Mouse (Mus musculus): ENCODE measurements at regions not wholly inside any gene's neighbourhood (a gene's known extent, or its start where the extent isn't known, plus 50 kb on each side); places are given as distances from the start of the nearest gene placed in this dataset.

DNA sequence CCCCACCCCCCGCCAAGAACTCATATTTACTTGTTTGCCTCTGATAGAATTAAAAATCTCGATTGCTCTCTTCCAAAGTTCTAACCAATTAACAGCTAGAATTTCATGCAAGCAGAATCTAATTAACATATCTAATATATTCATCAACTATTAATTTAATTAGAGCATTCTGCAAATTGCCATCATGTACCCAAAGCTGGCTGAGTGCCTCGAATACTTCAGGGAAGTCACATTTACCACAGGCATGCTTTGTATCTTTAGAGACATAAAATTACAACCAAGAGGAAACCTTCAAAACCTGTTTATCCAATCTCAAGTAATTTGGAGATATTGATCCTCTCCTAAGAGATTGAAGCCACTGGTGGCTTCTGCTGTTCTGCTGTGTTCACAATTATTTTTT lies 401.6 kb upstream of the Nmur2 start:
- TF ChIP-seq CTCF (IDR thresholded peaks at IDR 0.05; ENCODE audit: borderline replicate concordance, extremely low read depth, insufficient read depth, insufficient read length) = no peak
- TF ChIP-seq POLR2A (IDR thresholded peaks at IDR 0.05; ENCODE audit: borderline replicate concordance, extremely low read depth, insufficient read depth, insufficient read length, poor library complexity, severe bottlenecking) = no peak
- DNase-seq (ENCODE audit: low read depth) = peak; percentile 84

DNA sequence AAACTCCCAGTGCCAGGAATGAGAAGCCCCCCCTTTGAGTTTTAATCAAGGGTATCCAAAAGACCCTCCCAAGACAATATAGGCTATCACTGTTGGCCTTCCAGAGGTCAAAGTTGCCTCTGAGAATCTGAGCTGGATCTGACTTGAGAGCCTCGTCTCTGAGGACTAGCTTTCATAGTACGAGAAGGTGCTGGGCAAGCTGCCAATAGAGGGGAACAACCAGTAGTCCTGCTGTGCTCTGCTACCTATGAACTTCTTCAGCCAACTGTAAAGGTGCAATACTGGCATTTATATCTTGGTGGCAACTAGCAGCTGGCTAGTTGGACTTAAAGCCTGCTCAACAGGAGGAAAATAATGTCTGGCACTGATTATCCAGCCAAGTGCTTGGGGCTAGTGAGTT lies 400.3 kb upstream of the Nmur2 start:
- peak; percentile 52 for DNase-seq (ENCODE audit: low read depth)
- TF ChIP-seq CTCF (IDR thresholded peaks at IDR 0.05; ENCODE audit: borderline replicate concordance, extremely low read depth, insufficient read depth, insufficient read length) (no peak), POLR2A (IDR thresholded peaks at IDR 0.05; ENCODE audit: borderline replicate concordance, extremely low read depth, insufficient read depth, insufficient read length, poor library complexity, severe bottlenecking) (no peak)

DNA sequence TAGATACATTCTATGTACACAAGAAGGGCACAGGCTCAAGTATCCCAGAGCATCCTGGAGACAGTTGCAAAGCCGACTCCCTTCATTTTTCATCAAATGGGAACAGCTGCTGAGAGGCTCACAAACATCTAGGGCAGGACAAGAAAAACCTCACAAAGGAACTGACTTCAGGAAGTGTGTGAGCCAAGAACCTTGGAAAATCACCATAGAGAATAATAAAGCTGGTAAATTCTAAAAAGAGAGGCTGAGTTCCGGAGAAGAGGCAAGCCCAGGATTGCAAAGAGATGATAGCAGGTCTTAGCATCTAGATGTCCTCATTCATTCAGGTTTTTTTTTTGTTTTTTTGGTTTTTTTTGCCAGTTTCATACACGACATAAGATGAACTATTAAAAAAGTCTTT lies 390.3 kb upstream of the Nmur2 start:
- TF ChIP-seq POLR2A (IDR thresholded peaks at IDR 0.05; ENCODE audit: borderline replicate concordance, extremely low read depth, insufficient read depth, insufficient read length, poor library complexity, severe bottlenecking) (no peak), CTCF (IDR thresholded peaks at IDR 0.05; ENCODE audit: borderline replicate concordance, extremely low read depth, insufficient read depth, insufficient read length) (no peak)
- DNase-seq (ENCODE audit: low read depth) = no peak

DNA sequence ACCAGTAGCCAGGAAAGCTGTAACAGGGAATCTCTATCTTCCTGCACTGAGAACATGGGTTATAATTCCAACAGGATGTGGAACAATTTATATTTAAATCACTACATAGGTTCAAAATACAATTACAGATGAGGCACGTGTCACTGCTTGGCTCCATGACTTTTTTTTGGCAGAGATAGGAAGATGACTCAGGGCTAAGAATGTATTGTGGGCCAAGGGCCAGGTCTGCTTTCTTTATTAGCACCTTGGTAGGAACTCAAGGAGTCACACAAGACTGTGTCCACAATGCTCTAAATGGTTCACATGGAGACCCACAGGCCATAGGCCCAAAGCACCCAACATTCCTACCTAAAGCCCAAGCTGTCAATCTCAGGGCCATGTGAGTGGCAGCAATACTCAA lies 344.0 kb upstream of the Nmur2 start:
- DNase-seq (ENCODE audit: low read depth) = no peak
- TF ChIP-seq CTCF (IDR thresholded peaks at IDR 0.05; ENCODE audit: borderline replicate concordance, extremely low read depth, insufficient read depth, insufficient read length) (no peak), POLR2A (IDR thresholded peaks at IDR 0.05; ENCODE audit: borderline replicate concordance, extremely low read depth, insufficient read depth, insufficient read length, poor library complexity, severe bottlenecking) (no peak)

DNA sequence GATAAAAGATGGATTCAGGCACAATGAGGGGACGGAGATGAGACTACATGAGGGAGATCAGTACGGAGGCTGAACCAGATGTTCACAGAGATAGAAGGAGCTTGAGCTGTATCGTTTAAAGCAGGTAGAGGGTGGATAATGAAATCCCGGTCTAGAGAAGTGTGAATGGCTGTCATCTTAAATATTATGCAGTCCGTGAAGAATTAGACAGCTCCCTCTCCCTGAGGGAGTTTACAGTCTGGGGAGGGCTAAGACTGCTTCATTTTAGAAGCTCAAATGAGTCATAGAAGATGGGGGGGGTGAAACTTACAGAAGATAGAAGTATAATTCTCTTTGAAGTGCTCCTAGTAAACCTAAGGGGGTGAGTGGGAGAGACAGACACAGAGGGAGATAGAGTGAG lies 336.7 kb upstream of the Nmur2 start:
- no peak for TF ChIP-seq POLR2A (IDR thresholded peaks at IDR 0.05; ENCODE audit: borderline replicate concordance, extremely low read depth, insufficient read depth, insufficient read length, poor library complexity, severe bottlenecking)
- TF ChIP-seq CTCF (IDR thresholded peaks at IDR 0.05; ENCODE audit: borderline replicate concordance, extremely low read depth, insufficient read depth, insufficient read length) = no peak
- peak; percentile 27 for DNase-seq (ENCODE audit: low read depth)

DNA sequence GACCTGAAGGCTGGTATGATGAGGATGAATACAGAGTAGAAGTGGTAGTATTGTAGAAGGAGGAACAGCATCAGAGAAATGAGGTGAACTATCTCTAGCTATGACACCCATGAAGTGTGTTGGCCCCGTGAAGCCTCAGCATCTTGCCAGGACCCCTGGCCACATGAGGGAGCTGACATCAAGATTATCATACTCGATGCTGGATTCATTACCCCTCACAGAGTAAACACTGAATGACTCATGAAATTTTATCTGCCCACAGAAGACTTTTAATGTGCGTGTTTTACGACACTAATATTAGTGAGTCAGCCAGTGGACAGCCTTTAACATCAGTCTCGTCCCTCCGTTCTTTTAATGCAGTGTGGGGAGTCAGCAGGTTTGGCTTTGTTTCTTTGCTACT lies 333.5 kb upstream of the Nmur2 start:
- DNase-seq (ENCODE audit: low read depth) = no peak
- TF ChIP-seq CTCF (IDR thresholded peaks at IDR 0.05; ENCODE audit: borderline replicate concordance, extremely low read depth, insufficient read depth, insufficient read length) (0 out of 2 replicates have a peak, but pooled peaks have one; percentile 2), POLR2A (IDR thresholded peaks at IDR 0.05; ENCODE audit: borderline replicate concordance, extremely low read depth, insufficient read depth, insufficient read length, poor library complexity, severe bottlenecking) (no peak)

DNA sequence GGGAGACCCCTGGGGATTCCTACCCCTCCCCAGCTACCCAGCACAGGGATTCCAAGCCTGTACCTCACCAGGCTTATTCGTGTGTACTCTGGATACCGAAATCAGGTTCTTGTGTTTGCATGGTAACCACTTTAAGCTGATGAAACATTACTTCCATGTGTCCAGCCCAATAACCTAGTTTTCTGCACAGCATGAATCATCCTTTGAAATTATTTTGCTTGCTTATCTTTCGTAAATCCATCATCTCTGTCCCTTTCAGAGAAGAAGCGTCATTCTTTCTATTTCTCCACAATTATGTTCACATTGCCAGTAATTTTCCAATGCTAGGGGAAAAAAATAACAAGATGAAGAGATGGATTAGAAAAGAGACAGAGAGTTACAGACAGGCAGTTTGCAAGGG lies 332.8 kb upstream of the Nmur2 start:
- no peak for DNase-seq (ENCODE audit: low read depth)

DNA sequence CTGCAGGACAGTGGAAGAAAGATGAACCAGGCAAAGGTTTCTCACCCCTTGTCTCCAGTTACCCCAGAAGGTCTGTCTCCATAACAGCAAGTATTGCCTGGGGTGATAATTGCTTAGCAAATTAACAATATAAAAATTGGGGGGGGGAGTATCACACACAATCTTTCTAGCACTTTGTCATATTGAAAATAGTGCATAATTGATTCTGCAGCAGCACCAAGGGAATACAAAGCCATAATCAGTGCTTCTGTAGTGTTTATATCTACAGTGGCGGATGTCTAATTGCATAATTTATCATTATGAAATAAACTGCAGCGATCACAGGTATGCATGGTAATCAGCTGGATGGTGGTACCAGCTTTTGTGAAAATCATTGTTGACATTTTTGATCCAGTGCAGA lies 316.9 kb upstream of the Nmur2 start:
- DNase-seq (ENCODE audit: low read depth) = peak; percentile 36

More for the DNA sequence above, 332.8 kb upstream of the Nmur2 start:
- TF ChIP-seq CTCF (IDR thresholded peaks at IDR 0.05; ENCODE audit: borderline replicate concordance, extremely low read depth, insufficient read depth, insufficient read length) (no peak), POLR2A (IDR thresholded peaks at IDR 0.05; ENCODE audit: borderline replicate concordance, extremely low read depth, insufficient read depth, insufficient read length, poor library complexity, severe bottlenecking) (no peak)

DNA sequence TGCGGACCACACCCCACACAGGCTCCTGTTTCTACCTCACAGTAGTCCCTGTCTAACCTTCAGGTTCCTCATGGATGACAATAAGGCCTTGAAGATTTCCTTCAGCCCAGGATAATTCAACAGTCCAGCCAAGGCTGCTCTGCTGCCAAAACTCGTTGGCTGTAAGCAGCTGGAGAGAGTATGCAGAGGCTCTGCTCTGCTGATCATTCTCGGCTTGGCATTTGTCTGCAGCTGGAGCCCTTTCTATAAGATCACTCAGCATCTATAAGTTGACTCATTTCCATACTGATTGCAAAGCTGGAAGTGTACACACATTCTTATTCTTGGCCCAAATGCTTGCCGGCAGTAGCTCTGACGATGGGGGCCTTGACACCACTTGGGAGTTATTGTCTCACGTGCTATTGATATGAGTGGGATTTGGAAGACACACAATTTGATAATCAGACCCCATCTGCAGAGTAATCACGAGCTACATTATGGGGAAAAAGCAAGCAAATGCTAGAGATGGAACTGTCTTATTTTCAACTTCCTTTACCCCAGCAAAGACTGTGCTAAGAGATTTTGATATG lies 311.1 kb upstream of the Nmur2 start:
- DNase-seq (ENCODE audit: low read depth) = peak; percentile 78
- TF ChIP-seq POLR2A (IDR thresholded peaks at IDR 0.05; ENCODE audit: borderline replicate concordance, extremely low read depth, insufficient read depth, insufficient read length, poor library complexity, severe bottlenecking) = no peak
- TF ChIP-seq CTCF (IDR thresholded peaks at IDR 0.05; ENCODE audit: borderline replicate concordance, extremely low read depth, insufficient read depth, insufficient read length) = no peak

More for the DNA sequence above, 316.9 kb upstream of the Nmur2 start:
- TF ChIP-seq POLR2A (IDR thresholded peaks at IDR 0.05; ENCODE audit: borderline replicate concordance, extremely low read depth, insufficient read depth, insufficient read length, poor library complexity, severe bottlenecking) (no peak), CTCF (IDR thresholded peaks at IDR 0.05; ENCODE audit: borderline replicate concordance, extremely low read depth, insufficient read depth, insufficient read length) (no peak)

DNA sequence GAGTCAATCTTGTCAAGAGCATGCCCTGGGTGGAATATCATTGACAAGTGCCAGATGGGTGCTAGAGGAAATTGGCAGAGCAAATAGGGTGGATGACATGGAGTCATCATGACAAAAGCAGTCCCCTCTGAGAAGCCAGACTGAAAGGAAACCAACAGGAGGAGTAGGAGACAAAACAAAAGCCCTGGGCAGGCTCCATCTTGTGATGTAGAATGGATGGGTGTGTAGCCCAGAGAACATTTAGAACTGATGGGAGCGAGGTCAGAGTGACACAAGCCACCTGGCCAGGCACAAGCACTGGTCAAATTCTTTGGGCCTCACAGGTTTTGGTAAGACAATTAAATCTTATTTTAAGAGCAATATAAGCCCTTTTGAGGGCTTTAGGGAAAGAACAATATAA lies 310.4 kb upstream of the Nmur2 start:
- no peak for TF ChIP-seq CTCF (IDR thresholded peaks at IDR 0.05; ENCODE audit: borderline replicate concordance, extremely low read depth, insufficient read depth, insufficient read length)
- no peak for TF ChIP-seq POLR2A (IDR thresholded peaks at IDR 0.05; ENCODE audit: borderline replicate concordance, extremely low read depth, insufficient read depth, insufficient read length, poor library complexity, severe bottlenecking)
- no peak for DNase-seq (ENCODE audit: low read depth)

DNA sequence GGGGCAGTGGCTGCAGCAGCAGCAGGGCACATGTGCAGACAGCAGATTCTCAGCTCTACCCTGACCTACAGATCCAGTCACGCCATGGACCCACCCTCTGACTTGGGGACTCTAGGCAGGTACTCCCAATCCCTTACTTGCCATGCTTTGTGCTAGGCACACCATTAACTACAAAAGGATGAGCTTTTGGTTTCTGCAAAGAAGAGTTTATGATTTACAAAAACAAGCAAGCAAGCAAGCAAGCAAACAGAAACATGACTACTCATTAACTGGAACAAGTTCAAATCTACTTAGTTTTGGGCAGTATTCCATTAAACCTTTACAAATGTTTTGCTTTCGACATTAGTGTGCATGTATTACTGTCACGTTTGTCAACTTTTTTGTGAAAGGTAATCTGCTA lies 309.0 kb upstream of the Nmur2 start:
- DNase-seq (ENCODE audit: low read depth) = no peak
- no peak for TF ChIP-seq CTCF (IDR thresholded peaks at IDR 0.05; ENCODE audit: borderline replicate concordance, extremely low read depth, insufficient read depth, insufficient read length)
- TF ChIP-seq POLR2A (IDR thresholded peaks at IDR 0.05; ENCODE audit: borderline replicate concordance, extremely low read depth, insufficient read depth, insufficient read length, poor library complexity, severe bottlenecking) = no peak

DNA sequence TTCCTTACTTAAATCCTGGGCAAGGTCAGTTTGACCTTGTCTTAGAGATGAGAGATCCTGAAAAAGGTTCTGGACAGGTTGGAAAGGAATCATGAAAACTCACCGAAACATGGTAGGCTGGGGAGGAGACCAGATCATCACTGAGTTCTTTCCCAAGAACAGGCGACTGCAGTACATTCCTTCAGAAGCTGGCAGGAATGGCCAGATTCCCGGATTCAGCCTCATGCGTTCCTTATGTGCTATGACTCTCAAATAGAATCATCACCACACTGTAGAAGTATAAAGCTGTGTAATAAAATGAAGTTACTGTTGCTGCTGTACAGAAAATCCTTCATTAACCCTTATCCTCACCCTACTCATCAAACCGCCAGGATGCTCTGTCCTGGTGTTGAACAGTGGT lies 307.6 kb upstream of the Nmur2 start:
- TF ChIP-seq CTCF (IDR thresholded peaks at IDR 0.05; ENCODE audit: borderline replicate concordance, extremely low read depth, insufficient read depth, insufficient read length) (no peak), POLR2A (IDR thresholded peaks at IDR 0.05; ENCODE audit: borderline replicate concordance, extremely low read depth, insufficient read depth, insufficient read length, poor library complexity, severe bottlenecking) (no peak)
- no peak for DNase-seq (ENCODE audit: low read depth)
